In the genomic region with DNA sequence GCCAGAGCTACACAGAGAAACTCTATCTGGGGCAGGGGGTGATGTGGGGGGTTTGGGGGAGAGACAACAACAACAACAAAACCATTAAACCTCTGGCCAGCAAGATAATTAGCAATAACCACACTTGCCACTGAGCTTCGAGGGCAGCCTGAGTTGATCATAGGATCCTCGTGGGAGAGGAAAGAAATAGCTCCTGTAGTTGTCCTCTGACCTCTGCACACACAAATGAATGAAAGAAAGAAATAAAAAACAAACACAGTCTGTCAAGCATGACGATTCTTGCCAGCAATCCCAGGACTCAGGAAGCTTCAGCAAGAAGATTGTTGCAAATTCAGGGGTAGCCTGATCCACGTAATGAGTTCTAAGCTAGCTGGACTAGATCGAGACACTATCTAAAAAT, we compare ENCODE assay signal across 29 mouse cellular contexts. TPM values are rescaled to one million over a fixed set of nuclear protein-coding genes. Genes with fewer than 3 reads are reported as not detected.
DNase-seq lines count a peak whose midpoint lies in the region; ATAC-seq and TF ChIP-seq lines count a peak whose summit lies in the region.
"Had no signal": no experiment of that assay in that cellular context is flagged by ENCODE, and none has a peak within 500 bp of the region (broad histone marks: within the 10 kb centered on the region; RNA-seq: fewer than 3 reads in every experiment).

No protein-coding gene starts in this region.

- TF ChIP-seq CTCF in kidney, adult 2 months (conservative IDR thresholded peaks at IDR 0.05; ENCODE audit: insufficient read depth, insufficient read length, low read depth, low read length): no peak

- H3K36me3 ChIP-seq in kidney, adult 2 months (ENCODE audit: control insufficient read depth, insufficient read depth, low read length): no peaks in the 10 kb centered on the region
- H3K36me3 ChIP-seq in kidney, embryonic 14.5 days (ENCODE audit: control insufficient read depth, insufficient read depth, low read length): no peaks in the 10 kb centered on the region
- H3K36me3 ChIP-seq in liver, embryonic 16.5 days (ENCODE audit: control insufficient read depth, insufficient read depth): no peaks in the 10 kb centered on the region
- H3K36me3 ChIP-seq: embryonic facial prominence, embryonic 13.5 days; hindbrain, embryonic 10.5 days; hindbrain, embryonic 15.5 days; neural tube, embryonic 13.5 days had no signal

- H3K4me1 ChIP-seq in kidney, adult 2 months (ENCODE audit: control insufficient read depth, insufficient read depth, low read length): no peaks in the 10 kb centered on the region
- no peaks in the 10 kb centered on the region for H3K4me1 ChIP-seq in kidney, embryonic 14.5 days (ENCODE audit: control insufficient read depth, insufficient read depth, low read length)
- peaks cover 9% of the 10 kb centered on the region for H3K4me1 ChIP-seq in liver, embryonic 16.5 days (ENCODE audit: control insufficient read depth, low read depth, low read length)
- H3K4me1 ChIP-seq: embryonic facial prominence, embryonic 13.5 days had no signal

- H3K27me3 ChIP-seq in kidney, adult 2 months (replicated peaks; ENCODE audit: control insufficient read depth, insufficient read depth, low read length): no peaks in the 10 kb centered on the region
- H3K27me3 ChIP-seq in kidney, embryonic 14.5 days (ENCODE audit: control insufficient read depth, insufficient read depth, low read length): peaks cover 6% of the 10 kb centered on the region; the same call in 1 of the 2 replicates
- H3K27me3 ChIP-seq in liver, embryonic 16.5 days (ENCODE audit: control insufficient read depth, insufficient read depth, low read depth, low read length): no peaks in the 10 kb centered on the region
- H3K27me3 ChIP-seq: CH12.LX; hindbrain, embryonic 15.5 days; neural tube, embryonic 13.5 days had no signal

- H3K4me2 ChIP-seq in kidney, embryonic 14.5 days (replicated peaks; ENCODE audit: low read depth, low read length): no peak overlapping the region
- no peak overlapping the region for H3K4me2 ChIP-seq in liver, embryonic 16.5 days (ENCODE audit: low read depth, low read length)
- H3K4me2 ChIP-seq: embryonic facial prominence, embryonic 13.5 days; hindbrain, embryonic 15.5 days; midbrain, embryonic 11.5 days; neural tube, embryonic 13.5 days had no signal

- no peak for TF ChIP-seq POLR2A in kidney, adult 2 months (IDR thresholded peaks at IDR 0.05; ENCODE audit: low read depth, low read length)

- 26% methylated on average over 5 of the region's 5 CpGs for WGBS in kidney, adult 2 months
- 35% methylated on average over 5 of the region's 5 CpGs for WGBS in kidney, embryonic 14.5 days
- WGBS in liver, embryonic 16.5 days (ENCODE audit: insufficient replicate concordance): 47% methylated on average over 5 of the region's 5 CpGs

- no peak for ATAC-seq in kidney, embryonic 14.5 days (ENCODE audit: low FRiP score, low TSS enrichment)
- ATAC-seq in liver, embryonic 16.5 days (ENCODE audit: low read depth): no peak
- no peak for ATAC-seq in granulocyte monocyte progenitor cell, adult 5-6 weeks (replicated peaks; ENCODE audit: poor library complexity, severe bottlenecking)
- ATAC-seq: activated CD4-positive, CD25-positive, alpha-beta regulatory T cell, adult 4 months; forebrain, postnatal 0 days; inflammation-experienced regulatory T-cells, adult 6 months had no signal

- no peaks in the 10 kb centered on the region for H3K9me3 ChIP-seq in kidney, embryonic 14.5 days (ENCODE audit: control insufficient read depth, low read length)
- no peaks in the 10 kb centered on the region for H3K9me3 ChIP-seq in liver, embryonic 16.5 days (replicated peaks; ENCODE audit: control insufficient read depth, low read length)
- H3K9me3 ChIP-seq: embryonic facial prominence, embryonic 13.5 days; hindbrain, embryonic 10.5 days; hindbrain, embryonic 15.5 days; neural tube, embryonic 13.5 days had no signal

- no peak overlapping the region for H3K9ac ChIP-seq in kidney, embryonic 14.5 days (ENCODE audit: low read depth, low read length)
- no peak overlapping the region for H3K9ac ChIP-seq in liver, embryonic 16.5 days (ENCODE audit: low read depth, low read length)
- H3K9ac ChIP-seq: embryonic facial prominence, embryonic 13.5 days; forebrain, postnatal 0 days; hindbrain, embryonic 15.5 days; liver, embryonic 14.5 days; neural tube, embryonic 13.5 days had no signal

- H3K27ac ChIP-seq in kidney, adult 2 months (ENCODE audit: insufficient read depth, low read depth, low read length): no peak overlapping the region
- no peak overlapping the region for H3K27ac ChIP-seq in kidney, embryonic 14.5 days (ENCODE audit: low read depth, low read length)
- H3K27ac ChIP-seq in liver, embryonic 16.5 days (ENCODE audit: low read length): peak overlapping the region; percentile 79; the same call in 1 of the 2 replicates
- H3K27ac ChIP-seq: embryonic facial prominence, embryonic 13.5 days; hindbrain, embryonic 10.5 days; hindbrain, embryonic 15.5 days; liver, embryonic 14.5 days; neural tube, embryonic 13.5 days; stomach, postnatal 0 days had no signal

- no peak overlapping the region for H3K4me3 ChIP-seq in kidney, adult 2 months (ENCODE audit: insufficient read depth, low read depth, low read length)
- H3K4me3 ChIP-seq in kidney, embryonic 14.5 days (ENCODE audit: low read length): no peak overlapping the region
- H3K4me3 ChIP-seq in liver, embryonic 16.5 days (ENCODE audit: low read depth, low read length): no peak overlapping the region
- H3K4me3 ChIP-seq: embryonic facial prominence, embryonic 13.5 days; hindbrain, embryonic 10.5 days; hindbrain, embryonic 15.5 days; neural tube, embryonic 13.5 days had no signal

- peak; percentile 69 for DNase-seq in kidney, adult 2 months
- peak; percentile 58 for DNase-seq in kidney, adult 9 months
- DNase-seq in kidney, postnatal 14 days: peak; percentile 40
- DNase-seq in c-Kit-positive CD71-positive TER-119-positive erythroid progenitor cells, embryonic 14.5 days (ENCODE audit: low spot score): no peak
- DNase-seq: adrenal gland, adult 8-10 months; B cell, adult 2 months; cerebellum, adult 8-10 months; cerebellum, postnatal 25 days; forebrain, postnatal 0 days; gastrocnemius, postnatal 10 days; heart, postnatal 14 days; layer of hippocampus, adult 9-11 months; lung, postnatal 36 days; right cerebral cortex, postnatal 4 days; thymus, adult 18-20 months; thymus, postnatal 25 days had no signal

RNA-seq across cellular contexts. Expression of gene Sfmbt1, which starts 12.1 kb away (rescaled TPM):
- polyA plus RNA-seq in kidney, adult 2 months (2012; rRNA removed): 2.2 and 3.3 TPM in 2 replicates
- 8.5 and 18.0 TPM in 2 replicates for polyA plus RNA-seq in kidney, embryonic 14.5 days (2014; fragmentation: Nextera tagmentation; extraction: Ambion mirVana)
- 11.0 and 12.0 TPM in 2 replicates for polyA plus RNA-seq in liver, embryonic 16.5 days (2015; fragmentation: Nextera tagmentation; extraction: Ambion mirVana)
- 11.7 and 13.0 TPM in 2 replicates for total RNA-seq in granulocyte monocyte progenitor cell, adult 5-6 weeks (2014; fragmentation: Nextera tagmentation)
- 8.1 and 13.5 TPM in 2 replicates for total RNA-seq in granulocyte monocyte progenitor cell, adult 5-6 weeks (2017)

RNA-seq across cellular contexts. Expression of gene Rft1, which starts 48.4 kb away (rescaled TPM):
- 17.6 and 18.8 TPM in 2 replicates for polyA plus RNA-seq in kidney, adult 2 months (2012; rRNA removed)
- polyA plus RNA-seq in kidney, embryonic 14.5 days (2014; fragmentation: Nextera tagmentation; extraction: Ambion mirVana): 11.6 and 19.4 TPM in 2 replicates
- 3.9 and 4.1 TPM in 2 replicates for polyA plus RNA-seq in liver, embryonic 16.5 days (2015; fragmentation: Nextera tagmentation; extraction: Ambion mirVana)
- total RNA-seq in granulocyte monocyte progenitor cell, adult 5-6 weeks (2014; fragmentation: Nextera tagmentation): 16.7 and 20.4 TPM in 2 replicates
- 16.9 and 21.4 TPM in 2 replicates for total RNA-seq in granulocyte monocyte progenitor cell, adult 5-6 weeks (2017)
